Mouse (Mus musculus): ENCODE measurements around the gene Gsn.

Gsn gene

GRCm38 (mm10) chr2:35253751-35254150, 2.4 kb upstream of the Gsn start:
- in situ Hi-C loops (cut with MseI, MboI) = no loop called here

- in situ Hi-C loops (cut with MseI, MboI) = no loop called here
Observed at GRCm38 (mm10) chr2:35255004-35255403, 1.2 kb upstream of the Gsn start.

- in situ Hi-C loops (cut with MseI, MboI) = no loop called here
Observed at GRCm38 (mm10) chr2:35255462-35255861, 718 bp upstream of the Gsn start.

GRCm38 (mm10) chr2:35256932-35257331, 752 bp downstream of the Gsn start:
- in situ Hi-C loops (cut with MseI, MboI) = no loop called here

GRCm38 (mm10) chr2:35257886-35258285, 1.7 kb downstream of the Gsn start:
- in situ Hi-C loops (cut with MseI, MboI) = no loop called here

- in situ Hi-C loops (cut with MseI, MboI) = no loop called here
Observed at GRCm38 (mm10) chr2:35258590-35258989, 2.4 kb downstream of the Gsn start.

- in situ Hi-C loops (cut with MseI, MboI) = no loop called here
Observed at GRCm38 (mm10) chr2:35259338-35260080, 3.3 kb downstream of the Gsn start.

- in situ Hi-C loops (cut with MseI, MboI) = no loop called here
Observed at GRCm38 (mm10) chr2:35260291-35260690, 4.1 kb downstream of the Gsn start.

GRCm38 (mm10) chr2:35264095-35264494, 7.9 kb downstream of the Gsn start:
- in situ Hi-C loops (cut with MseI, MboI) = no loop called here

- in situ Hi-C loops (cut with MseI, MboI) = no loop called here
Observed at GRCm38 (mm10) chr2:35265296-35265695, 9.1 kb downstream of the Gsn start.

- in situ Hi-C loops (cut with MseI, MboI) = no loop called here
Observed at GRCm38 (mm10) chr2:35265775-35266174, 9.6 kb downstream of the Gsn start.

GRCm38 (mm10) chr2:35266251-35266905, 10.2 kb downstream of the Gsn start:
- in situ Hi-C loops (cut with MseI, MboI) = no loop called here

GRCm38 (mm10) chr2:35267156-35267875, 11.1 kb downstream of the Gsn start:
- in situ Hi-C loops (cut with MseI, MboI) = no loop called here

GRCm38 (mm10) chr2:35267876-35268566, 11.8 kb downstream of the Gsn start:
- in situ Hi-C loops (cut with MseI, MboI) = no loop called here

GRCm38 (mm10) chr2:35269136-35269535, 13.0 kb downstream of the Gsn start:
- in situ Hi-C loops (cut with MseI, MboI) = no loop called here

- in situ Hi-C loops (cut with MseI, MboI) = loop anchor here (5.0 kb wide), 1 partner anchor 57 kb away; no protein-coding TSS in a partner anchor
Observed at GRCm38 (mm10) chr2:35269716-35270260, 13.6 kb downstream of the Gsn start.

- in situ Hi-C loops (cut with MseI, MboI) = loop anchor here (5.0 kb wide), 1 partner anchor 58 kb away; no protein-coding TSS in a partner anchor
Observed at GRCm38 (mm10) chr2:35270531-35270984, 14.4 kb downstream of the Gsn start.

GRCm38 (mm10) chr2:35271817-35272216, 15.6 kb downstream of the Gsn start:
- in situ Hi-C loops (cut with MseI, MboI) = loop anchor here (5.0 kb wide), 1 partner anchor 60 kb away; no protein-coding TSS in a partner anchor

GRCm38 (mm10) chr2:35272881-35273280, 16.7 kb downstream of the Gsn start:
- in situ Hi-C loops (cut with MseI, MboI) = loop anchor here (5.0 kb wide), 1 partner anchor 61 kb away; no protein-coding TSS in a partner anchor

- in situ Hi-C loops (cut with MseI, MboI) = loop anchor here (5.0 kb wide), 1 partner anchor 61 kb away; no protein-coding TSS in a partner anchor
Observed at GRCm38 (mm10) chr2:35273536-35273935, 17.4 kb downstream of the Gsn start.

- in situ Hi-C loops (cut with MseI, MboI) = no loop called here
Observed at GRCm38 (mm10) chr2:35277686-35278085, 21.5 kb downstream of the Gsn start.
